Mouse (Mus musculus) lung, embryonic 15.5 days (tissue): ENCODE data around the gene Creb3l4. TPM values are rescaled to one million over a fixed set of nuclear protein-coding genes. Genes with fewer than 3 reads are reported as not detected.
"Not testable (repeated sequence)": the region's sequence is repeated elsewhere in the genome, so short reads cannot be mapped to it uniquely, and the experiment has no call there.

Experiments used
- ATAC-seq: fragments of 200-750 bp; cut with Nextera tagmentation; 2 replicates; pipeline ENCODE4 v1.8.0; 2017; ENCODE audit warnings: moderate number of reproducible peaks, borderline replicate concordance; ENCODE audit not compliant: low FRiP score, low TSS enrichment; ENCODE audit errors: extremely low read depth
- H3K27ac ChIP-seq: fragments of 300-500 bp; sonication (generic); 2 replicates; pipeline ENCODE4 v1.5.1; 2015; ENCODE audit warnings: moderate library complexity, mild to moderate bottlenecking, inconsistent platforms
- H3K27me3 ChIP-seq: fragments of 300-500 bp; sonication (generic); 2 replicates; pipeline ENCODE4 v1.6.1; 2015; ENCODE audit warnings: inconsistent platforms
- H3K36me3 ChIP-seq: fragments of 300-500 bp; sonication (generic); 2 replicates; pipeline ENCODE4 v1.6.1; 2015; ENCODE audit warnings: inconsistent platforms
- H3K4me1 ChIP-seq: fragments of 300-500 bp; sonication (generic); 2 replicates; pipeline ENCODE4 v1.6.1; 2015; ENCODE audit warnings: inconsistent platforms
- H3K4me2 ChIP-seq: fragments of 300-500 bp; sonication (generic); 2 replicates; pipeline ENCODE4 v1.6.1; 2015; ENCODE audit warnings: inconsistent platforms, mild to moderate bottlenecking, moderate library complexity
- H3K4me3 ChIP-seq: fragments of 300-500 bp; sonication (generic); 2 replicates; pipeline ENCODE4 v1.5.1; 2015; ENCODE audit warnings: mild to moderate bottlenecking, inconsistent platforms
- H3K9ac ChIP-seq: fragments of 300-500 bp; sonication (generic); 2 replicates; pipeline ENCODE4 v1.6.1; 2015; ENCODE audit warnings: inconsistent platforms
- H3K9me3 ChIP-seq: fragments of 300-500 bp; sonication (generic); 2 replicates; pipeline ENCODE4 v1.6.1; 2016; ENCODE audit warnings: inconsistent platforms
- WGBS: fragments of 180-500 bp; shearing (Covaris S2); methylation state at CpG from one replicate; pipeline ENCODE4 v1.1.7; 2015; 5-methylcytosine and 5-hydroxymethylcytosine counted together
- polyA plus RNA-seq: library from polyadenylated mRNA; unstranded; fragments of >200 nt; fragmentation: Nextera tagmentation; extraction: Ambion mirVana; gene quantifications from 2 replicates; pipeline ENCODE4 v1.2.1, GENCODE M21; 2015

Creb3l4 gene
- 6.0 and 6.3 TPM in 2 replicates for polyA plus RNA-seq

- Histone ChIP-seq H3K4me2 (peak within 1 kb of the TSS; percentile 70), H3K9me3 (no peaks in the 10 kb centered on the region), H3K36me3 (no peaks in the 10 kb centered on the region), H3K4me1 (peaks cover 20% of the 10 kb centered on the region), H3K27me3 (no peaks in the 10 kb centered on the region), H3K4me3 (peak within 1 kb of the TSS; percentile 40), H3K9ac (peak within 1 kb of the TSS; percentile 24), H3K27ac (peak within 1 kb of the TSS; percentile 63)
- WGBS = 7% methylated on average over 19 of the region's 19 CpGs
- peak; percentile 57 for ATAC-seq
Measured at GRCm38 (mm10) chr3:90242984-90243775, at the start of gene Creb3l4. Gene Creb3l4, minus strand, starts transcription at chr3:90243512.

GRCm38 (mm10) chr3:90292345-90293275 lies 49.3 kb upstream of the Creb3l4 start, which contains the start of gene Gatad2b:
Gene Gatad2b, plus strand, starts transcription at chr3:90293178.
- H3K27ac ChIP-seq = peak within 1 kb of the TSS; percentile 98
- no peaks in the 10 kb centered on the region for H3K27me3 ChIP-seq
- H3K4me2 ChIP-seq = peak within 1 kb of the TSS; percentile 80
- WGBS = under 1% methylated on average over 35 of the region's 47 CpGs
- H3K4me3 ChIP-seq = peak within 1 kb of the TSS; percentile 94
- H3K9me3 ChIP-seq = no peaks in the 10 kb centered on the region
- ATAC-seq = peak; percentile 98
- H3K4me1 ChIP-seq = peaks cover 27% of the 10 kb centered on the region
- no peaks in the 10 kb centered on the region for H3K36me3 ChIP-seq
- H3K9ac ChIP-seq = peak within 1 kb of the TSS; percentile 83

DNA sequence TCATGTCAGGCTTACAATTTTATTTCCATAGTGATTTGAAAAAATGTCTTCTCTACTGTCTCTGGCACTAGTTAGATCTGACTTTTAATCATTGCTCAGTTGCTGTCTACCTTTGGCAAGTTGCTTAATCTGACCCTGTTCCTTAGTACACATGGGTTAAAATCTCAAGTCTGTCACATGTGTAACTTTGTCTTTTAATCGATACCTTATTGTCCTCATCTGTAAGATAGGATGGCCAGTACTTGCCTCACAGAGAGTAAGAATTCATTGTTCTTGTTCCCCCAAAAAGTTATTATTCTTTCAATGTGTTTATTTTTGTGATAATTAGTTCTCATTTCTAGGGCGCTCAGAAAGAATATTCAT lies 48.7 kb upstream of the Creb3l4 start:
- H3K27me3 ChIP-seq = no peaks in the 10 kb centered on the region
- H3K4me3 ChIP-seq = peak overlapping the region; percentile 94
- WGBS = 28% methylated on average over 2 of the region's 2 CpGs
- no peaks in the 10 kb centered on the region for H3K9me3 ChIP-seq
- H3K9ac ChIP-seq = peak overlapping the region; percentile 82; the same call in 1 of the 2 replicates
- no peaks in the 10 kb centered on the region for H3K36me3 ChIP-seq
- ATAC-seq = no peak
- peak overlapping the region; percentile 76 for H3K4me2 ChIP-seq
- H3K4me1 ChIP-seq = peaks cover 27% of the 10 kb centered on the region
- peak overlapping the region; percentile 94 for H3K27ac ChIP-seq

- Histone ChIP-seq H3K9ac (no peak overlapping the region), H3K27ac (no peak overlapping the region), H3K4me3 (no peak overlapping the region), H3K4me1 (peaks cover 22% of the 10 kb centered on the region), H3K27me3 (no peaks in the 10 kb centered on the region), H3K4me2 (no peak overlapping the region), H3K36me3 (no peaks in the 10 kb centered on the region), H3K9me3 (no peaks in the 10 kb centered on the region)
- WGBS = 77% methylated on average over 1 of the region's 1 CpGs
- no peak for ATAC-seq
Measured at GRCm38 (mm10) chr3:90290602-90291001, 47.3 kb upstream of the Creb3l4 start.

DNA sequence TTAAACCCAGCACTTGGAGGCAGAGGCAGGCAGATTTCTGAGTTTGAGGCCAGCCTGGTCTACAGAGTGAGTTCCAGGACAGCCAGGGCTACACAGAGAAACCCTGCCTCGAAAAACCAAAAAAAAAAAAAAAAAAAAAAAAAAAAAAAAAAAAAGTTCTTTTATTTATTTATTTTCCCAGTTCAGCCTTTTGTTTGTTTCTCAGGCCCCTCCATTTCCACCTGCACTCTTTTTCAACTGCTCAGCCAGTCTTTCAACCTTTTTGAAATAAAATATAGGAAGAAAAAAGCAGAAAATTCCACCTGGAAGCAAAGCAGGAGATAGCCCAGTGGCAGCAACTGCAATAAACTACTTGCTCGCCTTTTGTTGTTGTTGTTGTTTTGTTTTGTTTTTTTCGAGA lies 46.1 kb upstream of the Creb3l4 start:
- not testable (repeated sequence) for H3K27ac ChIP-seq, H3K27me3 ChIP-seq, H3K4me2 ChIP-seq, H3K36me3 ChIP-seq, ATAC-seq, H3K9me3 ChIP-seq, H3K4me3 ChIP-seq, H3K9ac ChIP-seq
- peaks cover 10% of the 10 kb centered on the region for H3K4me1 ChIP-seq
- WGBS = 53% methylated on average over 3 of the region's 3 CpGs

GRCm38 (mm10) chr3:90284150-90284549 lies 40.8 kb upstream of the Creb3l4 start:
- Histone ChIP-seq H3K27me3 (no peaks in the 10 kb centered on the region), H3K4me3 (no peak overlapping the region), H3K4me1 (no peaks in the 10 kb centered on the region), H3K27ac (no peak overlapping the region), H3K36me3 (peaks cover 7% of the 10 kb centered on the region; the same call in 1 of the 2 replicates), H3K9me3 (no peaks in the 10 kb centered on the region), H3K4me2 (no peak overlapping the region), H3K9ac (no peak overlapping the region)
- 95% methylated on average over 2 of the region's 2 CpGs for WGBS
- no peak for ATAC-seq

DNA sequence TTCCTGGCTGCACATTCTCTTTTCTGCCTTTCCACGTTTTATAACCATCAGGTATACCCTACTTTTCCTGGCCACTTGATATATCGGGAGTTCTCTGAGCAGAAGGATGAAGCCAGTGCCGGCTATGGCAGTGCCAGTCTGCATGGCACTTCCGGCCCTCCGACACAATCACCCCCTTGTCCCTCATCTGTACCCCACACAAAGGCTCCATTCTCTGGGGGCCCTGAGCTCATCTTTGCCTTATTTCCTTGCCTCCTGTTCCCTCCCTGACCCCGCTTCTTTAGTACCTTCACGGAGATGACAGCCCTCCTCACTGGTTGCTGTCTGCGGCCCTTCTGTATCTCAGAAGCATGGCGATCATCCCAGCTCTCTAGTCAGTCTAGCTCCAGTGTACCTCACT lies 37.4 kb upstream of the Creb3l4 start:
- no peaks in the 10 kb centered on the region for H3K27me3 ChIP-seq
- 86% methylated on average over 9 of the region's 9 CpGs for WGBS

DNA sequence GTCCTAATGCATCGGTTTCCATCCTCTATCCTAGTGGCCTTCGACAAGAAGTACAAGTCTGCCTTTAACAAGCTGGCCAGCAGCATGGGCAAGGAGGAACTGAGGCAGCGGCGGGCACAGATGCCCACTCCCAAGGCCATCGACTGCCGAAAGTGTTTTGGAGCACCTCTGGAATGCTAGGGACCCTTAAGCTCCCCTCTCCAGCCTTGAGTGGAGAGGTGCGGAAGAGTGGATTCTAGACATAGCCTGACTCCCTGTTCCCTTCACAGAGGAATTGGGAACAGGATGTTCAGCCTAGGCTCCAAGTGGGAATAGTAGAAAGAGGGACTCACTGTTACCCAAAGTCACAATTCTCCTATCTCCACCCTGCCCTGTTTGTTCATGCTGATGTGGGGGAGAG lies 36.4 kb upstream of the Creb3l4 start:
- Histone ChIP-seq H3K9ac (no peak overlapping the region), H3K4me3 (no peak overlapping the region), H3K4me2 (no peak overlapping the region), H3K4me1 (no peaks in the 10 kb centered on the region), H3K9me3 (no peaks in the 10 kb centered on the region), H3K36me3 (peaks cover 30% of the 10 kb centered on the region), H3K27ac (no peak overlapping the region), H3K27me3 (no peaks in the 10 kb centered on the region)
- WGBS = 77% methylated on average over 7 of the region's 7 CpGs
- no peak for ATAC-seq

More for the DNA sequence above, 37.4 kb upstream of the Creb3l4 start:
- Histone ChIP-seq H3K4me2 (no peak overlapping the region), H3K27ac (no peak overlapping the region), H3K4me1 (no peaks in the 10 kb centered on the region), H3K36me3 (peaks cover 24% of the 10 kb centered on the region; the same call in 1 of the 2 replicates), H3K9ac (no peak overlapping the region), H3K4me3 (no peak overlapping the region), H3K9me3 (no peaks in the 10 kb centered on the region)
- no peak for ATAC-seq

GRCm38 (mm10) chr3:90279216-90279615 lies 35.9 kb upstream of the Creb3l4 start:
- no peak overlapping the region for H3K9ac ChIP-seq
- H3K4me3 ChIP-seq = no peak overlapping the region
- no peaks in the 10 kb centered on the region for H3K27me3 ChIP-seq
- H3K4me1 ChIP-seq = no peaks in the 10 kb centered on the region
- H3K9me3 ChIP-seq = no peaks in the 10 kb centered on the region
- H3K4me2 ChIP-seq = no peak overlapping the region
- H3K36me3 ChIP-seq = peaks cover 33% of the 10 kb centered on the region
- no peak overlapping the region for H3K27ac ChIP-seq
- ATAC-seq = no peak
- WGBS = 93% methylated on average over 9 of the region's 9 CpGs

GRCm38 (mm10) chr3:90278211-90278610 lies 34.9 kb upstream of the Creb3l4 start:
- Histone ChIP-seq H3K27ac (no peak overlapping the region), H3K4me1 (no peaks in the 10 kb centered on the region), H3K27me3 (no peaks in the 10 kb centered on the region), H3K9ac (no peak overlapping the region), H3K9me3 (no peaks in the 10 kb centered on the region), H3K36me3 (peaks cover 43% of the 10 kb centered on the region), H3K4me3 (no peak overlapping the region), H3K4me2 (no peak overlapping the region)
- ATAC-seq = no peak
- 90% methylated on average over 10 of the region's 10 CpGs for WGBS

- Histone ChIP-seq H3K36me3 (peaks cover 47% of the 10 kb centered on the region), H3K27ac (no peak overlapping the region), H3K4me3 (no peak overlapping the region), H3K4me2 (no peak overlapping the region), H3K9ac (no peak overlapping the region), H3K27me3 (no peaks in the 10 kb centered on the region), H3K4me1 (no peaks in the 10 kb centered on the region), H3K9me3 (no peaks in the 10 kb centered on the region)
- ATAC-seq = no peak
- whole genome bisulfite sequencing = 94% methylated on average over 9 of the region's 9 CpGs
Measured at GRCm38 (mm10) chr3:90277793-90278192, 34.5 kb upstream of the Creb3l4 start.

DNA sequence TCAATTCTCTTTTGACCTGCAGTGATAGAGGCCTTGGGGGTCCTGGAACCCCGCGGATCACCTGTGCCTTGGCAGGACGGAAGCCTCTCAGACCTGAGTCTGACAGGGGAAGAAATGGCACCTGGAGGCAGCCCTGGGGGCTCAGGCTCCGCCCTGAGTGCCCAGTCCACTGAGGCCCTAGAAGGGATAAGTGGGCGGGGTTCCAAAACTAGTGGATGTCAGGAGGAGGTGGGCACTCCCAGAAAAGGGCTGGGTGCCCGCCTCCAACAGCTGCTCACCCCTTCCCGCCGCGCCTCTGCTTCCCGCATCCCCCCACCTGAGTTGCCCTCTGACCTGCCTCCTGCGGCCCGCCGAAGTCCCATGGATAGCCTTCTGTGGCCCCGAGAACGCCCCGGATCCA lies 33.5 kb upstream of the Creb3l4 start:
- no peak overlapping the region for H3K4me3 ChIP-seq
- H3K4me2 ChIP-seq = no peak overlapping the region
- H3K27ac ChIP-seq = no peak overlapping the region
- WGBS = 47% methylated on average over 16 of the region's 16 CpGs
- peaks cover 56% of the 10 kb centered on the region for H3K36me3 ChIP-seq
- H3K4me1 ChIP-seq = no peaks in the 10 kb centered on the region
- H3K27me3 ChIP-seq = no peaks in the 10 kb centered on the region
- no peak for ATAC-seq
- no peak overlapping the region for H3K9ac ChIP-seq
- no peaks in the 10 kb centered on the region for H3K9me3 ChIP-seq
